Mouse (Mus musculus): ENCODE measurements around the gene Pawr. TPM values are rescaled to one million over a fixed set of nuclear protein-coding genes. Genes with fewer than 3 reads are reported as not detected.

Pawr gene
- polyA plus RNA-seq, 1 experiment from 2014 or later = 4.2 TPM

DNA sequence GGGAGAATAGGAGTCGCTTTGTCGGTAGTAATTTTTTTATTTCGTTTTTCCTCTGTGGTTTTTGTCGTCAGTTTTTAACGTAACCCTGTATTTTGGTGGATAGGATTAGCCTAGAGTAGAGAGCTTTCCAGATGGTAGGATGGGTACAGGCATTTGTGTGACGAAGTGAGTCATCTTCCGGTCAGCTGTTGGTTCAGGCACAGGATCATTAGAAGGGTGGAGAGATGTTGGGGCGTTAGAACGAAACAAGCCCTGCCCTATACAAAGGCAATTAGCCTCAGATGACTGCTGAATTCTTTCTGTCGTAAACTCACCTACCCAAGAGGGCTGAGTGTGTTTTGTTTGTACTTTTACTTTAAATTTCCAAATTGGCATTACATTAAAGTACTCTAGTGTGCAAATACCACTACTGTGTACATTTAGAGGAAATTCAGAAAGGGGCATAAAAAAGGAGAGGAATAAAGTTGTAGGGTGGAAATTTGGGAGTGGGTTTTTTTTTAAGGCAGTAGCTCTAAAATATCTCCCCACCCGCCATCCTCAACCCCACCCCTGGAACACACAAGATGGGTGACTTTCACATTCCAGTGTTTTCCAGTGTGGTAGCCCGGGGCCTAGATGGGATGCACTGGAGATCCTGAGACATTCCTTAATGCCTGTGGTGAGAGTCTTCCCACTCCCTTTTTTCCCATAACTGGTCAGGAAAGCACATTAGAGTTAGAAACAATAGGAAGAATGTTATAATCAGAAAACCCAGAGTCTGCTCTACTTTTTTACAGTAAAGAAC lies 40.0 kb upstream of the Pawr start:
- no peaks in the 10 kb centered on the region for H3K4me1 ChIP-seq (ENCODE audit: control insufficient read depth, insufficient read depth, low read length)
- H3K27ac ChIP-seq (ENCODE audit: low read depth, low read length) = no peak overlapping the region
- no peaks in the 10 kb centered on the region for H3K9me3 ChIP-seq (replicated peaks; ENCODE audit: control insufficient read depth, low read length)
- no peak for DNase-seq (ENCODE audit: low spot score)
- H3K9ac ChIP-seq (ENCODE audit: low read length) = no peak overlapping the region
- ATAC-seq = no peak
- H3K4me3 ChIP-seq (ENCODE audit: low read depth, low read length) = no peak overlapping the region
- no peaks in the 10 kb centered on the region for H3K27me3 ChIP-seq (replicated peaks; ENCODE audit: control insufficient read depth, insufficient read depth, low read length)
- H3K36me3 ChIP-seq (ENCODE audit: control insufficient read depth, insufficient read depth, low read length) = no peaks in the 10 kb centered on the region
- no peak overlapping the region for H3K4me2 ChIP-seq (ENCODE audit: low read length)
- WGBS = 84% methylated on average over 12 of the region's 12 CpGs

DNA sequence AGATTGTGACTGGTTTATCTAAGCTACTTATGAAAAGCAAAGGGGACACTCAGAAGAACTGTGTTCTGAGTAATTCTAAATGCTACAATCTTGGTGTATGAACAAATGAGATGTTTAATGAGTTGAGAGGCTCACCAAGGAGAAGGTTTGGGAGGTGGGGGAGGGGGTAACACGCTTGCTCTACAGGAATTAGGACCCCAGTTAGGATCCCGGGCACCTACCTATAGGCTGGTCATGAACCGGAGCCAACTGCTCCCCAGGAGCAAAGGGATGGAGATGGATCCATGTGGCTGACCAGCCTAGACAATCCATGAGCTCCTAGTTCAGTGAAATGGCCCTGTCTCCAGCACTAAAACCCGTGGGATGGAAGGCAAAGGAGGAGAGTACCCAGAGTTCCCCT lies 39.3 kb upstream of the Pawr start:
- no peak for ATAC-seq
- Histone ChIP-seq H3K4me3 (ENCODE audit: low read depth, low read length) (no peak overlapping the region), H3K9ac (ENCODE audit: low read length) (no peak overlapping the region), H3K36me3 (ENCODE audit: control insufficient read depth, insufficient read depth, low read length) (no peaks in the 10 kb centered on the region), H3K9me3 (replicated peaks; ENCODE audit: control insufficient read depth, low read length) (no peaks in the 10 kb centered on the region), H3K4me1 (ENCODE audit: control insufficient read depth, insufficient read depth, low read length) (no peaks in the 10 kb centered on the region), H3K4me2 (ENCODE audit: low read length) (no peak overlapping the region), H3K27me3 (replicated peaks; ENCODE audit: control insufficient read depth, insufficient read depth, low read length) (no peaks in the 10 kb centered on the region), H3K27ac (ENCODE audit: low read depth, low read length) (no peak overlapping the region)
- no peak for DNase-seq (ENCODE audit: low spot score)
- WGBS = 88% methylated on average over 4 of the region's 4 CpGs

DNA sequence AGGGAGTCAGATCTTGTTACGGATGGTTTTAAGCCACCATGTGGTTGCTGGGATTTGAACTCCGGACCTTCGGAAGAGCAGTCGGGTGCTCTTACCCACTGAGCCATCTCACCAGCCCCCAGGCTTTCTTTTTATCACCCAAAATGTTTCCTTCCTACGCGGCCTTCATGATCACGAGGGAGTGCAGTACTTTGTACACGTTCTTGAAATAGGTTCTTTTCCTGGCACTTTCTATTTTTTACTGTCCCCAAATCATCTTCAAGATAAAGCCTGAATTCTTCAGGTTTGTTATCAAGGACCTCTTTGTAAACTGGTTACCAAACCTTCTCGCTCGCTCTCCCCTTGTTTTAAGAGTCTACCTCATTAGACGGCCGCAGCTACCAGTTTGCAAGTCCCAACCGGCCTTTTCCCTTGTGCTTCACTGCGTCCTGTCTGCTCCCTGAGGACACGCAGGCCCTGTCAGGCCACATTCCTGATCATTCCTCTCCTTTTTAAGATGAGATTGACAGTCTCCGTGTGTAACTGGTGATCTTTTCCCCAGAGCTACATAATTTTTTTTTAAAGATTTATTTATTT lies 38.2 kb upstream of the Pawr start:
- 93% methylated on average over 16 of the region's 16 CpGs for WGBS
- no peaks in the 10 kb centered on the region for H3K9me3 ChIP-seq (replicated peaks; ENCODE audit: control insufficient read depth, low read length)

DNA sequence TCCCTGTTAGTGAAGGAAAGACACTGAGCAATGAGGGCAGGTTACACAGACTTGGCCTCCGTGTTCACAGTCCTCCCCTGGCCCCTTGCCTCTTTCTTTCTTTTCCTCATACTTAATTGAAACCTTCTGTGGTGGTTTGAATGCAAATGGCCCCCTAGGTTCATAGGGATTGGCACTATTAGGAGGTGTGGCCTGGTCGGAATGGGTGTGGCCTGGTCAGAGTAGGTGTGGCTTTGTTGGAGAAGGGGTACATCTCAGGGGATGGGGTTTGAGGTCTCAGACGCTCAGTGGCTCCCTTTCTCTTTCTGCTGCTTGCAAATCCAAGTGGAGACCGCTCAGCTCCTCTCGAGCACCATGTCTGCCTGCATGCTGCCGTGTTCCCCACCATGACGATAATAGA lies 37.2 kb upstream of the Pawr start:
- DNase-seq (ENCODE audit: low spot score) (no peak), ATAC-seq (no peak)
- H3K27ac ChIP-seq (ENCODE audit: low read depth, low read length) = no peak overlapping the region
- no peak overlapping the region for H3K9ac ChIP-seq (ENCODE audit: low read length)
- H3K4me2 ChIP-seq (ENCODE audit: low read length) = no peak overlapping the region
- 80% methylated on average over 7 of the region's 7 CpGs for WGBS
- no peaks in the 10 kb centered on the region for H3K9me3 ChIP-seq (replicated peaks; ENCODE audit: control insufficient read depth, low read length)
- no peaks in the 10 kb centered on the region for H3K36me3 ChIP-seq (ENCODE audit: control insufficient read depth, insufficient read depth, low read length)
- H3K4me1 ChIP-seq (ENCODE audit: control insufficient read depth, insufficient read depth, low read length) = no peaks in the 10 kb centered on the region
- H3K4me3 ChIP-seq (ENCODE audit: low read depth, low read length) = no peak overlapping the region
- H3K27me3 ChIP-seq (replicated peaks; ENCODE audit: control insufficient read depth, insufficient read depth, low read length) = no peaks in the 10 kb centered on the region

More for the DNA sequence above, 38.2 kb upstream of the Pawr start:
- Histone ChIP-seq H3K27me3 (replicated peaks; ENCODE audit: control insufficient read depth, insufficient read depth, low read length) (no peaks in the 10 kb centered on the region), H3K27ac (ENCODE audit: low read depth, low read length) (no peak overlapping the region), H3K9ac (ENCODE audit: low read length) (no peak overlapping the region), H3K4me1 (ENCODE audit: control insufficient read depth, insufficient read depth, low read length) (no peaks in the 10 kb centered on the region), H3K4me2 (ENCODE audit: low read length) (no peak overlapping the region), H3K36me3 (ENCODE audit: control insufficient read depth, insufficient read depth, low read length) (no peaks in the 10 kb centered on the region), H3K4me3 (ENCODE audit: low read depth, low read length) (no peak overlapping the region)
- ATAC-seq (no peak), DNase-seq (ENCODE audit: low spot score) (no peak)

DNA sequence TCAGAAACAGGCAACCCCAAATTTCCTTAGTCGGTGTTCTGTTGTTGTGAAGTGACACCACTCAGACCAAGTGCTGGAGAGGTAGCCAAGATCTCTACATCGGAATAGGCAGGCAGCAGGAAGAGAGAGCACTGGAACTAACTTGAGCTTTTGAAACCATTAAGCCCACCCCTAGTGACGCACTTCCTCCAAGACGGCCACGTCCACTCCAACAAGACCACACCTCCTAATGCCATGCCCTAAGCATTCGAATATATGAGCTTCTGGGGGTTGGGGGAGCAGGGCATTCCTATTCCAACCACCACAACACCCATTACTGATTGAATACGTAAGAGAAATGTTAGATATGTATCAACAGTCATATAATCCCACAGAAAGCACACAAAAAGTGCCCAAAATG lies 35.5 kb upstream of the Pawr start:
- Histone ChIP-seq H3K27me3 (replicated peaks; ENCODE audit: control insufficient read depth, insufficient read depth, low read length) (no peaks in the 10 kb centered on the region), H3K4me3 (ENCODE audit: low read depth, low read length) (no peak overlapping the region), H3K9ac (ENCODE audit: low read length) (no peak overlapping the region), H3K9me3 (replicated peaks; ENCODE audit: control insufficient read depth, low read length) (no peaks in the 10 kb centered on the region), H3K4me1 (ENCODE audit: control insufficient read depth, insufficient read depth, low read length) (no peaks in the 10 kb centered on the region), H3K4me2 (ENCODE audit: low read length) (no peak overlapping the region), H3K27ac (ENCODE audit: low read depth, low read length) (no peak overlapping the region), H3K36me3 (ENCODE audit: control insufficient read depth, insufficient read depth, low read length) (no peaks in the 10 kb centered on the region)
- DNase-seq (ENCODE audit: low spot score) (no peak), ATAC-seq (no peak)
- 86% methylated on average over 7 of the region's 7 CpGs for WGBS

DNA sequence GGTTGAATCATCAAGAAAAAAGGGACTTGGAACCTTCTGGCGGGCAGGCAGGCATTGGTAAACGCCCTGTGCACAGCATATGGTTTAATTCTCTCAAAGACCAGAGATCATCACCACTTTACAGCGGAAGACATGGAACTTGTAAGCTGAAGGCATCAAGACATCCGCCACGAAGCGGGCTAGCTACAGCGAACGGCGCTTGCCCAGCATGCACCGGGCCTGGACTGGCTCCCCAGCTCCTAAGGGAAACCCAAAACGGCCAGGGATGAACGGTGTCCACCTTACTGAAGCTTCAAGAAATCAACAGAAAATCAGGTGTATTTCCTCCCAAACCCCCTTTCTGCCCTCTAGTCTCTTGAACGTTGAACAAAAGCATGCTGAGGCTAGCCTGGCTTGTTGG lies 33.7 kb upstream of the Pawr start:
- Histone ChIP-seq H3K4me3 (ENCODE audit: low read depth, low read length) (no peak overlapping the region), H3K9me3 (replicated peaks; ENCODE audit: control insufficient read depth, low read length) (no peaks in the 10 kb centered on the region), H3K27ac (ENCODE audit: low read depth, low read length) (no peak overlapping the region), H3K4me2 (ENCODE audit: low read length) (no peak overlapping the region), H3K36me3 (ENCODE audit: control insufficient read depth, insufficient read depth, low read length) (no peaks in the 10 kb centered on the region), H3K9ac (ENCODE audit: low read length) (no peak overlapping the region), H3K4me1 (ENCODE audit: control insufficient read depth, insufficient read depth, low read length) (no peaks in the 10 kb centered on the region), H3K27me3 (replicated peaks; ENCODE audit: control insufficient read depth, insufficient read depth, low read length) (no peaks in the 10 kb centered on the region)
- WGBS = 93% methylated on average over 13 of the region's 13 CpGs
- ATAC-seq = no peak
- no peak for DNase-seq (ENCODE audit: low spot score)

DNA sequence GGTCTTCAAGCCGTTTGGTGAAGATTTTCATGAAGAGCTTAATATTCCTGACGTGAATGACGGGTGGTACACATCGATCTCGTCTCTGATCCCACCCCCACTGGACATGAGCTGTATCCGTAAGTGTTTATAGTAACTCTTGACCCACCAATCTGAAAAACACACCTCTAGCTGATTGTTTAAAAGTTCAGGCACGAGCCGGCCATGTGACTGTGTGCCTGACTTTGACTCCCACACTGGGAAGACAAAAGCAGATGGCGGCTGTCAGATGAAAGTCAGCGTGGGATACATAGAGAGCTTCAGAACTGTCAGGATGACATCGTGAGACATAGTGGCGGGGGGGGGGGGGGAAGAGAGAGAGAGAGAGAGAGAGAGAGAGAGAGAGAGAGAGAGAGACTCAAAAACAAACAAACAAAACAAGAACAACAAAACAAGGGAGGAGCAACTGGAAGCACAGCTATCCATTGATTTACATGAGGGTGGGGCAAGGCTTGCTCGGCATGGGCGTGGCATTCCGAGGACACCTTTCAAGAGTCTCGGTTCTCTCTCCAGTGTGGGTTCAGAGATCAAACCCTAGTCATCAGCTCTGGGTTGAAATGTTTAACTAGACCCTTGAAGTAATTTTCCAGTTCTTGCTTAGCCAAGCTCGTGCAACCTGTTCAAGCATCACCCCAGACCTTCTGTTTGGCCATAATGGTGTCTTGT lies 32.9 kb upstream of the Pawr start:
- H3K4me3 ChIP-seq (ENCODE audit: low read depth, low read length) = no peak overlapping the region
- no peaks in the 10 kb centered on the region for H3K4me1 ChIP-seq (ENCODE audit: control insufficient read depth, insufficient read depth, low read length)
- DNase-seq (ENCODE audit: low spot score) (no peak), ATAC-seq (no peak)
- no peaks in the 10 kb centered on the region for H3K36me3 ChIP-seq (ENCODE audit: control insufficient read depth, insufficient read depth, low read length)
- H3K27me3 ChIP-seq (replicated peaks; ENCODE audit: control insufficient read depth, insufficient read depth, low read length) = no peaks in the 10 kb centered on the region
- no peak overlapping the region for H3K4me2 ChIP-seq (ENCODE audit: low read length)
- WGBS = 89% methylated on average over 17 of the region's 17 CpGs
- no peaks in the 10 kb centered on the region for H3K9me3 ChIP-seq (replicated peaks; ENCODE audit: control insufficient read depth, low read length)
- no peak overlapping the region for H3K27ac ChIP-seq (ENCODE audit: low read depth, low read length)
- H3K9ac ChIP-seq (ENCODE audit: low read length) = no peak overlapping the region

DNA sequence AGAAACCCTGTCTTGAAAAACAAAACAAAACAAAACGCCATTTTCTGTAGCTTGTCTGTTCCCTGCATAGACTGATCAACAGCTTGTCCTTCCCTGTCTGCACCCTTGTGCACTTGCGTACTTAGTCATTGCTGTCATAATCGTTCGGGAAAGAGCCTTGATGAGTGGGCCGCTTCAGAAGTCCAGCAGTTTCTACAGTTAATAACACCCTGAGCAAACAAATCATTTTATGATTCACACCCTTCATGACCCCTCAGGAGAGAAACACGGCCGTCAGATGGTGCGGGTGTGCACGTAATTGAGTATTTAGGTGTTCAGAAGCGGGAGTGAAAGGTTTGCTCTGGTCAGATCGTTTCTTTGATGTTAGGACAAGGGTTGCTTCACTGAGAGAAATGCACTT lies 32.1 kb upstream of the Pawr start:
- Histone ChIP-seq H3K27ac (ENCODE audit: low read depth, low read length) (no peak overlapping the region), H3K27me3 (replicated peaks; ENCODE audit: control insufficient read depth, insufficient read depth, low read length) (no peaks in the 10 kb centered on the region), H3K4me3 (ENCODE audit: low read depth, low read length) (no peak overlapping the region), H3K4me2 (ENCODE audit: low read length) (no peak overlapping the region), H3K9ac (ENCODE audit: low read length) (no peak overlapping the region), H3K36me3 (ENCODE audit: control insufficient read depth, insufficient read depth, low read length) (no peaks in the 10 kb centered on the region), H3K4me1 (ENCODE audit: control insufficient read depth, insufficient read depth, low read length) (no peaks in the 10 kb centered on the region), H3K9me3 (replicated peaks; ENCODE audit: control insufficient read depth, low read length) (no peaks in the 10 kb centered on the region)
- WGBS = 87% methylated on average over 11 of the region's 11 CpGs
- no peak for ATAC-seq
- DNase-seq (ENCODE audit: low spot score) = no peak

DNA sequence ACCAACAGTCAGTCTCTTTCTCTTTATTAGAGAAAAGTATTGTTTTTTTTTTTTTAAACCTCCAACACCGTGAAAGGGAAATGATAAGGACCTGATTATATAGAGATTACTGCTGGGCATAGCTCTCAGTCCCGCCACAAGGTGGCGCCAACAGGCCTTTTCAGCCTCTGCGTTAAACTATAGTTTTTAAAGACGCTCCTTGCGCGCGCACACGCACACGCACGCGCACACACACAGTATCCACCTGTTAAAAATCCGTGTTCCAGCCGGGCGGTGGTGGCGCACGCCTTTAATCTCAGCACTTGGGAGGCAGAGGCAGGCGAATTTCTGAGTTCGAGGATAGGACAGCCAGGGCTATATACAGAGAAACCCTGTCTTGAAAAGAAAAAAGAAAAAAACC lies 31.1 kb upstream of the Pawr start:
- Histone ChIP-seq H3K4me2 (ENCODE audit: low read length) (peak overlapping the region; percentile 32; the same call in 1 of the 2 replicates), H3K27me3 (replicated peaks; ENCODE audit: control insufficient read depth, insufficient read depth, low read length) (no peaks in the 10 kb centered on the region), H3K9me3 (replicated peaks; ENCODE audit: control insufficient read depth, low read length) (no peaks in the 10 kb centered on the region), H3K27ac (ENCODE audit: low read depth, low read length) (no peak overlapping the region), H3K9ac (ENCODE audit: low read length) (no peak overlapping the region), H3K36me3 (ENCODE audit: control insufficient read depth, insufficient read depth, low read length) (no peaks in the 10 kb centered on the region), H3K4me3 (ENCODE audit: low read depth, low read length) (no peak overlapping the region), H3K4me1 (ENCODE audit: control insufficient read depth, insufficient read depth, low read length) (no peaks in the 10 kb centered on the region)
- peak; percentile 93 for ATAC-seq
- DNase-seq (ENCODE audit: low spot score) = peak; percentile 91
- 13% methylated on average over 19 of the region's 19 CpGs for WGBS
